Comparison of ENCODE assay signal across 10 mouse cellular contexts in genomic region chrX:139877105-139877504, GRCm38 (mm10).
"Had no signal": no experiment of that assay in that cellular context is flagged by ENCODE, and none has a peak within 500 bp of the region (broad histone marks: within the 10 kb centered on the region; RNA-seq: fewer than 3 reads in every experiment).

No protein-coding gene starts in this region.

- H3K4me1 ChIP-seq: limb, embryonic 10.5 days; midbrain, embryonic 12.5 days had no signal

- H3K27ac ChIP-seq: limb, embryonic 10.5 days; midbrain, embryonic 12.5 days; stomach, postnatal 0 days had no signal

- H3K4me3 ChIP-seq: limb, embryonic 10.5 days; midbrain, embryonic 12.5 days had no signal

- DNase-seq: kidney, adult 11 months; kidney, adult 9 months; kidney, postnatal 10 days; lung, embryonic 14.5 days; lung, postnatal 14 days; right cerebral cortex, postnatal 25 days; thymus, postnatal 4 days had no signal

- H3K9ac ChIP-seq: lung, embryonic 14.5 days; midbrain, embryonic 12.5 days had no signal

- H3K36me3 ChIP-seq: limb, embryonic 10.5 days; midbrain, embryonic 12.5 days had no signal

- H3K4me2 ChIP-seq: lung, embryonic 14.5 days; midbrain, embryonic 12.5 days had no signal

- H3K9me3 ChIP-seq: limb, embryonic 10.5 days; midbrain, embryonic 12.5 days had no signal
